Mouse (Mus musculus) frontal cortex, postnatal 14 days (tissue): ENCODE results near the gene Tspan18.

ENCODE experiments used
- DNase-seq, 2 experiments: peaks; one replicate each; pipeline ENCODE4 v3.0.0; 2022; ENCODE audit warnings: low spot score in 2 of 2

Gene Tspan18

GRCm38 (mm10) chr2:93339373-93340106 lies 5.2 kb upstream of the Tspan18 start:
- DNase-seq = no peak

GRCm38 (mm10) chr2:93335996-93336395 lies 1.7 kb upstream of the Tspan18 start:
- no peak for DNase-seq

GRCm38 (mm10) chr2:93333241-93333816 lies 976 bp downstream of the Tspan18 start:
- DNase-seq = peak; percentile 51 to 75

DNA sequence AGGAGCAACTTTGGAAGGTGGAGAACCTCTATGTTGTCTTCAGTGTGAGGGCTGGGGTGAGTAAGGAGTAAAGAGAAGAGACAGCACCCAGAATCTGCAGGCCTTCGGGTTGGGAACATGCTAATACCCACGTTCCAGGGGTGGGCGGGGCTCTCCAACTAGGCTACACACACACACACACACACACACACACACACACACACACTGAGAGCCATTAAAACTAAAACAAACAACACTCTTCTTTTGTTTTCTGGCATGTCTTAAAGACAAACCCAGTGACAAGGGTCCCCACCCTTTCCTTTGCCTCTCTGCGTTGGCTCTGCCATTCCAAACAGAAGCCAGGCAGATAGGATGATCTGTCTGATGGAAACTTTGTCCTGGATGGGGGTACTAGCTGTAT lies 2.0 kb downstream of the Tspan18 start:
- DNase-seq = no peak

GRCm38 (mm10) chr2:93331121-93331520 lies 3.2 kb downstream of the Tspan18 start:
- DNase-seq = no peak

GRCm38 (mm10) chr2:93329120-93329519 lies 5.2 kb downstream of the Tspan18 start:
- DNase-seq = no peak

- DNase-seq = no peak
These were observed 6.3 kb downstream of the Tspan18 start for GRCm38 (mm10) chr2:93327915-93328555.

GRCm38 (mm10) chr2:93324681-93325080 lies 9.6 kb downstream of the Tspan18 start:
- DNase-seq = no peak

GRCm38 (mm10) chr2:93321946-93322345 lies 12.4 kb downstream of the Tspan18 start:
- no peak for DNase-seq

GRCm38 (mm10) chr2:93320267-93320666 lies 14.0 kb downstream of the Tspan18 start:
- no peak for DNase-seq

DNA sequence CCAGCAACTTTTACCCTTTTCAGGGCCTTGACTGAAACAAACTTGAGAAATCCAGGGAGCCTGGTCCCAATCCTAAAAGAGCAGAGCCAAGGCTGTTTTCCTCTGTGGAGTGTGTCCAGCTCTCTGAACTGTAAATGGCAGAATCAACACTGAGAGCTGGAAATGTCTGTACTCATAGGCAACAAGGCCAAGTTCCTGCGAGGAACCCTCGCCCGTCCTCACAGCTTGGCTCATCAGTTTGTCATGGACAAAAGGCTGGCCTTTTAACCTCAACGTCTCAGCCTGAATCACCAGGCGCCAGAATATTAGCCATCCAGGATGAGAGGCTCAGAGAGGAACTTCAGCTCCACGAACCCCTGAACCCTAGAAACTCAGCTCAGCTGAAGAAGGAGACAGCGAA lies 14.7 kb downstream of the Tspan18 start:
- DNase-seq = no peak

DNA sequence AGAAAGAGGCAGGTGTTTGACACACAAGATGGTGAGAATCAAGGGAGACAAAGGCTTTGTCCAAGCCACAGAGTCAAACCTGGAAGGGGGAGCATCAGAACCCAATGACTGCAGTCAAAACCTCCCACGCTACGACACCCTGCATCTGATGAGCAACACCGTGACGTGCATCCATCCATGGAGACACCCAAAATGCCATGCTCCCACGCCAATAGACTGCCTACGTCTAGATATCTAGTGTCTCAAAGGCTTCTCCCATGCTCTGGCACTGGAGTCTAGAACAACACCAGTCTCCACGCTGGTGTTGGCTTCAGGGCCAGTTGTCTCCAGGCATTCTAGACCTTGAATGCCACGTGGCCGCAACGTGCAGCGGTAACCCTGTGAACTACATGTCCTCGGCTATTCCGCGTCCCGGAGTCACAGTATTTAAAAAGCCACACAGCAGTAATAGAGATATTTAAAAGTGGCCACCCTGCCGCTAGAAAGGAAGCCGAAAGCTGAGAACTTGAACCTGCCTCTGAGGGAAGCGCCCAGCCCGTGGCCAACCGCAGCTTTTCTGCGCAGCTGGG lies 15.4 kb downstream of the Tspan18 start:
- no peak for DNase-seq

DNA sequence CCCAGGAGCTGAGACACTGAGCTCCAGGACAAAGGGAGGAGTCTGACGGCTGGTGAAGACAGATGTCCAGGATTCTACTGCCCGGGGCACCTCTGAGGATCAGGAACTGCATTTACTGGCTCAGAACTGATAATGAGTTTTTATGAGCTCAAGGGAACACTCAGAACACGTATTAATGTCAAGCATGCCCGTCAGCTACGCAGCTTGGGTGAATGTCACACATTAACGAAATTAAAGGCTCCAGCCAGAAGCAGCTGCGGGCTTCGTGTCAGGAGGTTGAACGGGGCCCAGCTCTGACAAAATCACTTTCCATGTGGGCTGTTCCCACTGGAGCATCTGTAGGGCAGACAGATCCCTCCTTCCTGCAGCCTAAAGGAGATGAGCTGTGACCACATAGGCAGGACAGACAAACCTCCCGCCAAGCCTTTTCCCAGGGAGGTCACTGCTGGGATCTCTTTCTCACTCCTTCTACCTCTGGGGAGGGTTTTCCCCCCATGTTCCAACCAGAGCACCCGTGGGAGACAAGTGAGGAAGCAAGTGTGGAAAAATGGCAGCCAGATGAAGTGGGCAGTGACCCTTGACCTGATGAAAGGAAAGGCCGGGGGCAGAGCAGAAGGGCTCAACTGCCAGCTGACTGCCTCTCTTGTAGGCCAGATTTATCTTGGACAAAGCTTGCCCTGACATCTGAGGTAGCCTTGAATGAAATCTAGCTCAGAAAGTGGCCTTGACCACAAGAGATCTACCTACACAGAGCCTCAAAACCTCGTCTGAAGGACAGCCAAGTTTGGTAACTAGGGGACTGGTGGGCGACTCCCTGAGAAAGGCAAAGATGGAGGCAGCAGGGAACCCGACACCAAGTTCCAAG lies 20.3 kb downstream of the Tspan18 start:
- DNase-seq = no peak

DNA sequence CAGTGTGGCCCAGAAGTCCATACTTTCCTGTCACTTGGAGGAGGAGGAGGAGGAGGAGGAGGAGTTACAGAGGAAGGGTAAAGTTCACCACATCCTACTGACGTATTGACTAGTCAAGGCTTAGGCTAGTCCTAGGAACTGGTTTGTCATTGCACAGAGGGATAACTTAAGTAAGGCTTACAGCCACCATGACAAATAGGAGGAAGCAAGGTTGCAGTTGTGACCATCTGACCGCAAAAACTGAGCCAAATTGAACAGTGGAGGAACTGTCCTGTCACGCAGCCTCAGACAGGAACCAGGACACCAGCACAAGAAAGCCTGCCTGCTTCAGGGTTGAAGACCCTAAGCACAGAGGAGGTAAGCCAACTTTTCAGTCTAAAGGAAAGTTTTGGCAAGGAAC lies 21.8 kb downstream of the Tspan18 start:
- DNase-seq = no peak

- DNase-seq = no peak
These were observed 24.4 kb downstream of the Tspan18 start for GRCm38 (mm10) chr2:93309724-93310413.

DNA sequence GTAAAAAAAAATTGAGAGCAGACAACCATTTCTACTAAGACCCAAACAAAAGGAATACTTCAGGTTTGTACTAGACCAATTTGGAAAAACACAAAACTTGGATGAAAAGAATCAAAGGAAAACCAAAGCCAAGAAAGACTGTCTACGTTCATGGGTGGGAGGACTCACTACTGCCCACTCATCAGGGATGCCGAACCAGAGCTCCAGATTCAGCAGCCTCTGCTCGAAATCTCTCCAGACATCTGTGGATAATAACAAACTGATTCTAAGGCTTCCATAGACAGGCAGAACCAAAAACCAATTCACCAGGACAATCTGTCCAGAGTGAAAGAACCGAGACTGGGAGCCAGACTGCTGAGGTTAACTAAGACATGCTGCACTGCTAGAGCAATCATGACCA lies 27.4 kb downstream of the Tspan18 start:
- DNase-seq = no peak

DNA sequence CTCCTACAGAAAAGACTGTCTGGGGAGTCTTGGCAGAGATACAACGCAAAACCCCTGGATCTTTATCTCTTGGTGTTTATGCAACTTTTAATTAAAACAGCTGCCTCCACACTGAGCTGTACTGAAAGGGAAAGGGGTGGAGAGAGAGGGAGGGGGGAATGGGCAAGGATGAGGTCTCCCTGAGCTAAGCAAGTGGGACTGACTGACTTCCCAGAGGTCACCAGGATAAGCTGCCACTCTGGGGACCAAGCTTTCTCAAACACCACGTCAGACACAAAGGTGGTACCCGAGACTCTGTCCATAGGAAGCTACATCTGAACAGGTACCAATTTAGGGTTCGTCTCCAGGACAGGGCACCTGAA lies 30.1 kb downstream of the Tspan18 start:
- DNase-seq = no peak

DNA sequence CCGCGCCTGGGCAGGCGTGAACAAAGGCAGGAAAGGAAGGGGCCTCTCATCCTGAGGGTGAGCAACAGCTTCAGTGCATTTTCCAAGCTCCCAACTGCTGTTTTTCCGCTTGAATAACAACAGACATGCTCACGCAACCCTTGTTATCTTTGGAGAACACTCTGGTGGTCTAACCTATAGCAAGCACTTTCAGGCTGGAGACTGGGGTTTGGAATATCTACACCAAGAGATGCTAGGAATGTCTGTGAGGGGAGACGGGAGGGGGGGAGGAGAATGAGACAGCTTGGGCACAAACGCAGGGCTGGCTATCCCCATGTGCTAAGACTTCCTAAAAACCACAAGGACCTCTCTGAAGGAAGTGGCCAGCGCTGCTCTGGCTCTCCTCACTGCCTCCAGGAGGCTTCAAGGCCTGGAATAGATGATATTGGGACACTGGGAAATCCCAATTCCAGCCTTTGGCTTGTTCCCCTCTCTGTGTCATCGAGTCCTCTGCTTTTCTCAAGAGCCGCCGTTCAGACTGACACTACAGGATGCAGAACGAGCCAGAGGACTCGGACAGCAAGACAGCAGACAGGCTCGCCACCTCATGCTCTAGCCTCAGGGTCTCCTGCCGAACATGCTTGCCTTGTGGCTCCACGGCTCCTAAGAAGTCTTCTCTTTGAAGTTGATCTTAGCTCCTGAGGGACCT lies 30.6 kb downstream of the Tspan18 start:
- no peak for DNase-seq

DNA sequence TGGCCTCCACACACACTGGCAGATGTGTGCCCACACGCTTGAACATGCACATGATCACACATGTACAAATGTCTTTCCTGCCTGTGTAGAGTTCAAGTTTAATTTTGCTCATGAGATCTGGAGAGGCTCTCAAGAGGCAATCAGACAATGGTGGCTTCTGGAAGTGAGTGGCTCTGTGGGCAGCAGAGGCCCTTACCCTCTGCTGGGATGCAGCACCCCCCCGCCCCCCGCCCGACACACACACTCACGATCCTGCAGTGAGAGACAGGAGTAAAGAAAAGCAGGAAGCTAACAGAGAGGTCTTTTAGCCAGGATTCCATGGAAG lies 31.1 kb downstream of the Tspan18 start:
- no peak for DNase-seq

DNA sequence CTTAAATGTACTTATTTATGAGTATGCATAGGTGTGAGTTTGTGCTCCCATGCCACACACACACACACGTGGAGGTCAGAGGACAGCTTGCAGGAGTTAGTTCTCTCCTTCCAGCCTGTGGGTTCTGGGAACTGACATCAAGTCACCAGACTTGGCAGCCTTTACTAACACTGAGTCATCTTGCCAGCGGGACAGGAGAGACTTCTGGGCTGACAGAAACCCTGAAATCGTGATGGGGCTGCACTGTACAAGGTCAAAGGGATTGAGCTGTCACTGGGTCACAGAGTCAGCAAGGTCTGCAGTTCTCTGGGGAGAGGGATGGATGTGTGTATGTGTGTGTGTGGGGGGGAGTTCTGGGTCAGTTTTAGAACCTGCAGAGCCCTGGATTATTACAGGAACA lies 36.6 kb downstream of the Tspan18 start:
- DNase-seq = no peak
